Mouse (Mus musculus): ENCODE data around the gene Spg21. TPM values are rescaled to one million over a fixed set of nuclear protein-coding genes. Genes with fewer than 3 reads are reported as not detected.
A peak's percentile ranks its signal among the peaks of the same experiment; 100 is the strongest.

Gene Spg21
- total RNA-seq, 2 experiments from 2014 or later, result 27.0 to 27.8 TPM

DNA sequence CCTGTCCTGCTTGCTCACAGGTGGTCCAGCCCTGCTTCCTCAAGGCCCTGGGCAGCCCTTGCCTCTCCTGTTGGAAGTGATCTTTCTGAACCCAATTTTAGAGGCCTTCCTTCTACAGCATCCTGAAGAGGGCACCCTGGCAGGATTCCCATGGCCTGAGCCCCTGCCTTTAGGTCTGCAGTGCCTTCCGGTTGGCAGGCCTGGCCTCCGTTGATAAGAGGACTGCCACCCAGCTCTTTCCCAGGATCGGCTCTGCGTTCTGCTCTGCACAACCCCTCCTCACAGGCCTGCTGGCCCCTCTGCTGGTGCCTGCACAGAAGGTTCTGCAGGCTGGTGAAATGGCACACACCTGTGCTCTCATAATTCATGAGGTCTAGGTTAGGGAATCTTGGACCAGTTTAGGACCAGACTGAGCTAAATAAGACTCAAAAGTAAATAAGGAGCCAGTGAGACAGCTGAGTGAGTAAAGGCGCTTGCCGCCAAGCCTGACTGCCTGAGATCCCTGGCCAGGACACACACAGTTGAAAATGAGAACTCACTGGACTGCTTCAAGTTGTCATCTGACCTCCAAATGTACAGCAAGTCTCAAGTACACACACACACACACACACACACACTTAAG lies 67.8 kb downstream of the Spg21 start:
- DNase-seq (ENCODE audit: low spot score in 2 of 2), result no peak
- intact Hi-C loops (cut with DNase I), result loop anchor here (5.0 kb wide), 1 partner anchor 134 kb away; no protein-coding TSS in a partner anchor

DNA sequence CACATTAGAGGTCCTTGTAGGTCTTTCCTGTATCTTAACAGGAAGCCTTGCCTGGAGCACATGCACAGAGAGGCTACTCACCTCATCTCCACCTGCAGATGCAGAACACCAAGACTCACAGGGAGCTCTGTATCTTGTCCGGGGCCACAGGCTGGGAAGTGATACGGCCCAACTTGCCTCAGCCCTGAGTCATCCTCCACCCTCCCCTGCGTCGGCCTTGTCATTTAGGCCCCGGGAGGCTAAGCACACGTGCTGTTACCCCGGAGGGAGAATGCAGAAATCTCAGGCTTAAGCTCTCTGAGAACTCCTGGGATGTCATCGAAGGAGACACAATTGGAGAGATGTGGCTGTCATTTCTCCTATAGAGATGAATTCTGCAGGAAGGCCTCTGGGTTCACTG lies 68.9 kb downstream of the Spg21 start:
- DNase-seq (ENCODE audit: low spot score in 2 of 2), result no peak

DNA sequence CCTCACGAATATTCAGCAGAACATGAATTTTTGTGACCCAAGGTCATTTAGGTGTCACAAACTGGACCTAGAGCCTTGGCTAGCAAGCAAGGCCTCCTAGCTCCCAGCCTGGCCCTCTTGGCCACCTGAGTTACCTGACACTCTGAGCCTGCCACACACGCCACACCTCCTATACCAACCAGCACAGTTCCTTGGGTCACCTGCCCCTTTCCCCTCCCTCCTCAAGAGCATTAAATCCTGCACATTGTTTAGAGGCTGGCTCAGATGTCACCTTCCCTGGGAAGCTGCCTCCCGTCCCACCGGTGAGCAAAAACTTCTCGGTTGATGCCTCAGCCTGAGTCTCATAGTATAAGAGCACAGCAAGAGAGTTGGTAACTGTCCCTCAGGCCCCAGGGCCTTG lies 70.5 kb downstream of the Spg21 start:
- DNase-seq (ENCODE audit: low spot score in 2 of 2), result no peak
- intact Hi-C loops (cut with DNase I), result no loop called here

More for the DNA sequence above, 68.9 kb downstream of the Spg21 start:
- intact Hi-C loops (cut with DNase I), result loop anchor here (5.0 kb wide), 1 partner anchor 133 kb away; no protein-coding TSS in a partner anchor

- DNase-seq (ENCODE audit: low spot score in 2 of 2), result no peak
- intact Hi-C loops (cut with DNase I), result no loop called here
These were observed 72.2 kb downstream of the Spg21 start for GRCm38 (mm10) chr9:65532986-65533385.

GRCm38 (mm10) chr9:65534111-65534510 lies 73.4 kb downstream of the Spg21 start:
- DNase-seq (ENCODE audit: low spot score in 2 of 2), result no peak
- intact Hi-C loops (cut with DNase I), result no loop called here

DNA sequence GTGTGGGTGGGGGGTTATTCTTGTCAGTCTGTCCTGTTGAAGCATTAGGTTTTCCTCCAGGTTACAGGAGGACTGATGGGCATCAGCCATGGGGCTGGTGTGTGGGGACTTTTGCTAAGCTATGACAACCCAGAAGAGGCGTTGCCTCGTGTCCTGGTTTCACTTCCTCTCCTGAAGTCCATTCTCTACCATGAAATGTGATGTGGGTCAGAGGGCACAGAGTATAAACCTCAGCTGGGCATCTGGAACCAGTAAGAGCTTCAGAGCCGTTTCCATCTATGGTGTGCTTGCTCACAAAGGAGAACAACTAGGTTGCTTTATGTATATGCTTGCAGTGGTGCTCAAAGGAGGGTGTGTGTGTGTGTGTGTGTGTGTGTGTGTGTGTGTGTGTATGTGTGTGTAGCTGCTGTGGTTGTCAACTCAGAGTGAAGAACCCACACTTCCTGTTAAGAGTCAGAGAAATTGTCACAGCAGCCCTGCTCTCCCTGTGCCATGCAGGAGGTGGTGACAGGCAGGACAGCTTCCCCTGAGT lies 74.5 kb downstream of the Spg21 start:
- intact Hi-C loops (cut with DNase I), result no loop called here
- DNase-seq (ENCODE audit: low spot score in 2 of 2), result peak in 1 of 2 experiments; percentile 18

GRCm38 (mm10) chr9:65535789-65536469 lies 75.2 kb downstream of the Spg21 start:
- DNase-seq (ENCODE audit: low spot score in 2 of 2), result no peak
- intact Hi-C loops (cut with DNase I), result no loop called here

GRCm38 (mm10) chr9:65536491-65536890 lies 75.7 kb downstream of the Spg21 start:
- intact Hi-C loops (cut with DNase I), result no loop called here
- no peak for DNase-seq (ENCODE audit: low spot score in 2 of 2)

Other genes starting within 250 kb of the Spg21 start
- gene Cilp, start 195.8 kb upstream of the Spg21 start, total RNA-seq (2021), result not detected
- 10 to 100 TPM; 27.3 to 28.3 TPM for gene Clpx, start 166.7 kb upstream of the Spg21 start, total RNA-seq (2021)
- 10 to 100 TPM; 21.5 to 22.6 TPM for gene Pdcd7, start 114.8 kb upstream of the Spg21 start, total RNA-seq (2021)
- gene Ubap1l, start 99.9 kb upstream of the Spg21 start, total RNA-seq (2021), result 1 to 10 TPM; 3.3 to 3.7 TPM
- gene Kbtbd13, start 69.3 kb upstream of the Spg21 start, total RNA-seq (2021), result under 1 TPM in 1 of 2 experiments, not detected in 1; 0.15 TPM
- gene Rasl12, start 62.4 kb upstream of the Spg21 start, total RNA-seq (2021), result 1 to 10 TPM; 2.6 to 3.3 TPM
- gene Slc51b, start 38.0 kb upstream of the Spg21 start, total RNA-seq (2021), result not detected
- 10 to 100 TPM; 16.3 to 18.5 TPM for gene Mtfmt, start 25.2 kb upstream of the Spg21 start, total RNA-seq (2021)
- 1 to 10 TPM; 3.1 TPM for gene Ankdd1a, start 59.2 kb downstream of the Spg21 start, total RNA-seq (2021)
- 1 to 10 TPM; 6.5 to 9.6 TPM for gene Plekho2, start 119.1 kb downstream of the Spg21 start, total RNA-seq (2021)
- under 1 TPM; 0.42 to 0.82 TPM for gene Pif1, start 126.2 kb downstream of the Spg21 start, total RNA-seq (2021)
- gene Rbpms2, start 168.7 kb downstream of the Spg21 start, total RNA-seq (2021), result 1 to 10 TPM; 1.8 to 2.3 TPM
- 100 to 1,000 TPM; 240 to 243 TPM for gene Oaz2, start 207.1 kb downstream of the Spg21 start, total RNA-seq (2021)